Mouse (Mus musculus) limb, embryonic 15.5 days (tissue): ENCODE data around the gene Pard3b. TPM values are rescaled to one million over a fixed set of nuclear protein-coding genes. Genes with fewer than 3 reads are reported as not detected.

ENCODE experiments used
- ATAC-seq: fragments of 200-750 bp; cut with Nextera tagmentation; 2 replicates; pipeline ENCODE4 v1.8.0; 2017; ENCODE audit warnings: low read depth, moderate TSS enrichment; ENCODE audit not compliant: insufficient number of reproducible peaks, low FRiP score, low TSS enrichment
- H3K27ac ChIP-seq: fragments of 300-500 bp; sonication (generic); 2 replicates; pipeline ENCODE4 v1.5.1; 2015; ENCODE audit warnings: moderate library complexity, mild to moderate bottlenecking, inconsistent platforms
- H3K27me3 ChIP-seq: fragments of 300-500 bp; sonication (generic); 2 replicates; pipeline ENCODE4 v1.6.1; 2015; ENCODE audit warnings: inconsistent platforms
- H3K36me3 ChIP-seq: fragments of 300-500 bp; sonication (generic); 2 replicates; pipeline ENCODE4 v1.6.1; 2015; ENCODE audit warnings: inconsistent platforms
- H3K4me1 ChIP-seq: fragments of 300-500 bp; sonication (generic); 2 replicates; pipeline ENCODE4 v1.6.1; 2015; ENCODE audit warnings: inconsistent platforms
- H3K4me2 ChIP-seq: fragments of 300-500 bp; sonication (generic); 2 replicates; pipeline ENCODE4 v1.6.1; 2015; ENCODE audit warnings: mild to moderate bottlenecking, inconsistent platforms
- H3K4me3 ChIP-seq: fragments of 300-500 bp; sonication (generic); 2 replicates; pipeline ENCODE4 v1.5.1; 2015; ENCODE audit warnings: mild to moderate bottlenecking, inconsistent platforms
- H3K9ac ChIP-seq: fragments of 300-500 bp; sonication (generic); 2 replicates; pipeline ENCODE4 v1.6.1; 2015; ENCODE audit warnings: inconsistent platforms
- H3K9me3 ChIP-seq: fragments of 300-500 bp; sonication (generic); 2 replicates; pipeline ENCODE4 v1.6.1; 2016; ENCODE audit warnings: inconsistent platforms
- WGBS: fragments of 180-500 bp; shearing (Covaris S2); methylation state at CpG from one replicate; pipeline ENCODE4 v1.1.7; 2015; 5-methylcytosine and 5-hydroxymethylcytosine counted together
- polyA plus RNA-seq: library from polyadenylated mRNA; unstranded; fragments of >200 nt; fragmentation: Nextera tagmentation; extraction: Ambion mirVana; gene quantifications from 2 replicates; pipeline ENCODE4 v1.2.1, GENCODE M21; 2015

Gene Pard3b
- polyA plus RNA-seq, 1 experiment from 2014 or later, result 17.6 TPM

GRCm38 (mm10) chr1:62532426-62533126, 894.0 kb downstream of the Pard3b start:
- H3K4me1 ChIP-seq, result no peaks in the 10 kb centered on the region
- H3K9ac ChIP-seq, result no peak overlapping the region
- H3K36me3 ChIP-seq, result no peaks in the 10 kb centered on the region
- WGBS, result 71% methylated on average over 10 of the region's 10 CpGs
- no peaks in the 10 kb centered on the region for H3K27me3 ChIP-seq
- no peak for ATAC-seq
- H3K27ac ChIP-seq, result no peak overlapping the region
- H3K9me3 ChIP-seq, result no peaks in the 10 kb centered on the region
- no peak overlapping the region for H3K4me3 ChIP-seq
- no peak overlapping the region for H3K4me2 ChIP-seq

DNA sequence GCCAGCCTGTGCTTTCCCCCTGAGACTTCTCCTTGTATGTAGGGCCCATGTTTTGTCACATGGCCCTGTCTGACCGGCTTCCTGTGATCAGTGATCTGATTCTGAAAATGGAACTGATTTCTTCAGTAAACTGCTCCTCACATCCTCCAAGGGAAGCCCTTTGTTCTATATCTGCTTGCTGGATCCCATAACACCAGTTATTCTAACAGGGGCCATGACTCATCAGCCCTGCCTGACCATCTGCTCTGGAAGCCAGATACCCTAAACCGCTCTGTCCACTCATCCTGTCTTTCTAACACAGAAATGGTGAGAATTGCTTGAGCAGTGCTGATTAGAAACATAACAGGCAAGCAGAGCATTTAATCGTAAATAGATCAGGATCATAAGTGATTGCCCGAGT, 910.3 kb downstream of the Pard3b start:
- no peak overlapping the region for H3K4me2 ChIP-seq
- no peaks in the 10 kb centered on the region for H3K36me3 ChIP-seq
- no peak overlapping the region for H3K27ac ChIP-seq
- ATAC-seq, result no peak
- H3K4me1 ChIP-seq, result peaks cover 11% of the 10 kb centered on the region; the same call in 1 of the 2 replicates
- H3K9ac ChIP-seq, result no peak overlapping the region
- no peaks in the 10 kb centered on the region for H3K9me3 ChIP-seq
- H3K4me3 ChIP-seq, result no peak overlapping the region
- 84% methylated on average over 4 of the region's 4 CpGs for WGBS
- no peaks in the 10 kb centered on the region for H3K27me3 ChIP-seq

- 0 out of 2 replicates have a peak, but pooled peaks have one; percentile 55 for ATAC-seq
- 21% methylated on average over 2 of the region's 2 CpGs for WGBS
These were observed 911.9 kb downstream of the Pard3b start for GRCm38 (mm10) chr1:62550546-62550945.

DNA sequence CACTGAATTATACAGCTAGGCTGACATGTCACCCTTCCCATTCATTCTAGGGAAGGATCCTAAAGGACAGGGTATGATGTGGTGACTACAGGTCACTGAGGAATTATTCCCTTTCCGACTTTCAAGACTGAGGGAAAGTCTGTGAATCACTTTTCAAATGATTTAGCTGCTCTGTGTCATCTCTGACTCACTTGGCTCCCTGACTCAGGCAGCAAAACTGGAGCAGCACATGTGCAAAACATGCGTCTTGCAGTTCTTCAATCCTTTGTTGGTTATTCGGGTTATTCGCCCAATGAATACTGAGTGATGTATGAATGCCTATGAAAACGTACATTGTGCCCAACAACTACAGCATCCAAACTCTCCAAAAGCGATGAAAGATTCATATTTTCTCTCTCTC, 912.9 kb downstream of the Pard3b start:
- Histone ChIP-seq H3K27me3 (no peaks in the 10 kb centered on the region), H3K36me3 (no peaks in the 10 kb centered on the region), H3K9ac (no peak overlapping the region), H3K9me3 (no peaks in the 10 kb centered on the region), H3K4me1 (peaks cover 11% of the 10 kb centered on the region; the same call in 1 of the 2 replicates), H3K4me3 (no peak overlapping the region), H3K4me2 (no peak overlapping the region), H3K27ac (peak overlapping the region; percentile 66)
- WGBS, result 60% methylated on average over 6 of the region's 6 CpGs
- ATAC-seq, result no peak

More at GRCm38 (mm10) chr1:62550546-62550945, 911.9 kb downstream of the Pard3b start:
- Histone ChIP-seq H3K4me1 (peaks cover 11% of the 10 kb centered on the region; the same call in 1 of the 2 replicates), H3K27me3 (no peaks in the 10 kb centered on the region), H3K27ac (peak overlapping the region; percentile 19; the same call in 1 of the 2 replicates), H3K9ac (no peak overlapping the region), H3K9me3 (no peaks in the 10 kb centered on the region), H3K4me2 (no peak overlapping the region), H3K4me3 (no peak overlapping the region), H3K36me3 (no peaks in the 10 kb centered on the region)

GRCm38 (mm10) chr1:62555838-62556237, 917.2 kb downstream of the Pard3b start:
- Histone ChIP-seq H3K9ac (no peak overlapping the region), H3K36me3 (no peaks in the 10 kb centered on the region), H3K9me3 (no peaks in the 10 kb centered on the region), H3K4me1 (peaks cover 7% of the 10 kb centered on the region; the same call in 1 of the 2 replicates), H3K27ac (no peak overlapping the region), H3K4me2 (no peak overlapping the region), H3K27me3 (no peaks in the 10 kb centered on the region), H3K4me3 (no peak overlapping the region)
- WGBS, result 35% methylated on average over 1 of the region's 1 CpGs
- no peak for ATAC-seq

DNA sequence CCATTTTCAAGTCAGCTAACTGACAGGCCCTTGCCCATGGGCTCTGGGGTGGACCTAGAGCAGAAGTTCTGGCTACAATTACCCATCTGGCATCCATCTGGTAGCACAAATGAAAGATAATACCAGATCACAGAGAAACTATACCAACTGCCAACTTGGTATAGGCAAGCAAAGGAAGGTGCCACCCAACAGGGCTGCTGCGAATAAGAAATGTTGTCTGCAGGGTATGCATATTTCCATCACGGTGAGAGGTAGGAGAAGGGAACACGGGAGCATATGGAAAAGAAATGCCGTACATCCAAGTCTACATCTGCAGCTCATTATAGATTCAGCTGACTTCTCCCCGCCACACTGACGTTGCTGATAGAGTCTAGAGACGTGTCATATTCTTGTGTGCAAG, 924.4 kb downstream of the Pard3b start:
- H3K9me3 ChIP-seq, result no peaks in the 10 kb centered on the region
- no peaks in the 10 kb centered on the region for H3K27me3 ChIP-seq
- 31% methylated on average over 7 of the region's 7 CpGs for WGBS
- H3K4me3 ChIP-seq, result no peak overlapping the region
- H3K27ac ChIP-seq, result no peak overlapping the region
- H3K4me2 ChIP-seq, result no peak overlapping the region
- no peak for ATAC-seq
- peaks cover 5% of the 10 kb centered on the region; the same call in 1 of the 2 replicates for H3K4me1 ChIP-seq
- H3K36me3 ChIP-seq, result no peaks in the 10 kb centered on the region
- no peak overlapping the region for H3K9ac ChIP-seq

DNA sequence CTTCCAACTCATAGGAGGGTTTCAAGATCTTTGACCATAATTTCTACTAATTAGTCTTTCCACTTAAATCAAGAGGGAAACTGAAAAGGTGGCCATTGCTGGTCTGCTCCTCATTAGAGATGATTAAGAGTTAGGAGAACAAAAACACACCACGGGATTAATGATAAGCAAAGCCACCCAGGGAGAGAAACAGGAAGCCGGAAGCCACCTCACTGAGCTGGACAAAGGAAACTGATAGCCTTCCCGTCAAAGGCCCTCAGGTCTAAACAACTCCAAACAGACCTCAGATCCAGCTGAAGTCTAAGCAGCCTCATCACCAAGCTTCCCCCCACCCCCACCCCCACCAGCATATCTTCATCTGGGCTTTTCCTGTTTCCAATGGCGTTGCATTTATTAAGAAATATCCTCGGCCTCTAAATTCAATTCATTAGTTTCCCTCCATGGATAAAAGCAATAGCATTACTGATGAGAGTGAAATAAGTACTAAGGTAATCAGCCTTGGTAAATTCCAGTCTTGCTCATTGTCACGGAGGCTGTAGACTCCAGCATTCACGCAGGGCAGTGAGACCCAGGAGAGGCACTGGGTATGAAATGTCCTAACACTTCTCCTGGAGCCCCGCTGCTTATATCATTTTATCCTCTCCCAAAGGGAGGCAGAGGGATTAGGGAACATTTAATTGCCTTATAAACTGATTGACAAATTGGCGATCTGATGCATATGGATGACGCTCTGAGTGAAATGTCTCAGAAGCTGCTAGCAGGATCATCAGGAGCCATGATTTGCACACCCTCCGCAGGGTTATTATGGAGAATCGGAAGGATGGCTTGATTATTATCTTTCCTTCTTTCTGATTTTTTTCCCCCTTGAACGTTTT, 925.9 kb downstream of the Pard3b start:
- H3K9ac ChIP-seq, result no peak overlapping the region
- H3K9me3 ChIP-seq, result no peaks in the 10 kb centered on the region
- peaks cover 5% of the 10 kb centered on the region; the same call in 1 of the 2 replicates for H3K4me1 ChIP-seq
- no peak for ATAC-seq
- no peak overlapping the region for H3K4me3 ChIP-seq
- no peaks in the 10 kb centered on the region for H3K27me3 ChIP-seq
- 46% methylated on average over 13 of the region's 13 CpGs for WGBS
- no peak overlapping the region for H3K27ac ChIP-seq
- H3K36me3 ChIP-seq, result no peaks in the 10 kb centered on the region
- H3K4me2 ChIP-seq, result no peak overlapping the region

DNA sequence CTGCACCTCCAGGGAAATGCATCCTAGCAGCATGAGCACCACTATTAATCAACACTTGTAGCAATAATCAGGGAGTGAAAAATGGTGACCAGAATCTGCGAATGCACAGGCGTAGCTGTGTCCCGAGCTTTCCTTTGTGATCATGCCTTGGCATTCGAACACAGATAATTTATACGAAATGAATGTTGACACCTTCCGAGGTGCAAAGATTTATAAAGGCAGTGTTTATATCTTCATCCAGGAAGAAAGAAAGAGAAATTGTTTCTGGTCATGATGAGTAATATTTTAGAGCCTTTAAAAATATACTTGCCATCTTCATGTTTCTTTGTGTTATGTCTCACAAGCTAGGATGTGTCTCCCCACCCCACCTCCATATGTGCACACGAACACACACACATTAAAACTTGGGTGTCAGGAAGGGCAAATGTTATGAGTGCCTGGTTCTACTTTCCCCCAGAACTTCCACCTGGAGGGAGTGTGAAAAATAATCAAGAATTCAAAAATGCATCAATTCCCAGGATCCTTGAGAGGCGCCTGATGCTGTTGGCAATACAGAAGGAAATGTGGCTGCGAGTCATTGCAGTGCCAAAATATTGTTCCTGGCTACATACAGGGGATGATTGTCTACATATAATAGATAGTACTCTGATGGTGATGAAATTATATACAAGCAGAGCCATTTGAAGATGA, 926.6 kb downstream of the Pard3b start:
- H3K36me3 ChIP-seq, result no peaks in the 10 kb centered on the region
- H3K27ac ChIP-seq, result no peak overlapping the region
- peaks cover 5% of the 10 kb centered on the region; the same call in 1 of the 2 replicates for H3K4me1 ChIP-seq
- ATAC-seq, result no peak
- H3K9ac ChIP-seq, result no peak overlapping the region
- H3K9me3 ChIP-seq, result no peaks in the 10 kb centered on the region
- H3K4me2 ChIP-seq, result no peak overlapping the region
- H3K4me3 ChIP-seq, result no peak overlapping the region
- WGBS, result 74% methylated on average over 9 of the region's 9 CpGs
- no peaks in the 10 kb centered on the region for H3K27me3 ChIP-seq

DNA sequence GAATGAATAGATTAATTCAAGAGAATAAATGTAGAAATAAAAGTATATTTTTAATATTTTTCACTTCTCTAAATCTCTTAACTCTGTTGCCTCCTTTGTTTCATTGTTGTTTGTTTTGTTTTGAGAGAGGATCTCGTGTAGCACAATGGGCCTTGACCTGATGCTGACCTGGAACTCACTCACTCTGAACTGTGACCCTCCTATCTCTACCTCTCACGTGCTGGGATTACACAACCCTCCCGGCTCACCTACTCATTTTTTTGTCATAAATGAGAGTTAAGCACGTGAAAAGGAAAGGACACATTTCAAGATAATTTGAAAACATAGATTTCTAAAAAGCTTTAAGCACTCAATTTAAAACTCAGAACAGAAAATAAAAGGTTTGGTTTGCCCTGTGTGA, 928.0 kb downstream of the Pard3b start:
- Histone ChIP-seq H3K4me1 (peaks cover 5% of the 10 kb centered on the region; the same call in 1 of the 2 replicates), H3K27ac (no peak overlapping the region), H3K9ac (no peak overlapping the region), H3K27me3 (no peaks in the 10 kb centered on the region), H3K9me3 (no peaks in the 10 kb centered on the region), H3K4me3 (no peak overlapping the region), H3K36me3 (no peaks in the 10 kb centered on the region), H3K4me2 (no peak overlapping the region)
- no peak for ATAC-seq
- 42% methylated on average over 4 of the region's 4 CpGs for WGBS

DNA sequence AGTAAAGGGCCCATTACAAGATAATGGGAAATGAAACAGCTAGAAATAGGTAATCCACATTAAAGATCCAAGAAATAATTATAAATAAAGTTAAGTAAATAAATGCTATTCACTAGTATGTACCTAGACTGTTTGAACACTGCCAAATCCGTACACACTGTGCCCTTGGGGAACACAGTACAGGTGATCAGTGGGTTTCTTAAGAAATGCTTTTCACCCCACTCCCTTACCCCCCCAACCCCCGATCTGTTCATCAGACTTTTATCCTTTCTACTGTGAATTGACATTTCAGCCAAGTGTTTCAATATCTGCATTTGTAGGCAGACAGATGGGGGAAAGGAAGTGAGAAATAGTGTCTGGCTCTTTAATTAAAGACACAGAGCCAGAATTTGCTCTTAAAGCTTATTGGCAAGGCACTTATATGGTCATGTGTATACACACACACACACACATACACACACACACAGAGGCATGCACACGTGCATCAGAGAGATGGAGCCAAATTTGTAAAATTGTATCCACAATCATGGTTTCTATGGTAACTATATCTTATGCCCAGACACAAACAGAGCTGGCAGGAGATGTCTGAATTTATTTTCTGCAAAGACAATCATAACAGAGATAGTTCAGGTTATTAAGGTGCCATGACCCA, 938.4 kb downstream of the Pard3b start:
- ATAC-seq, result no peak

DNA sequence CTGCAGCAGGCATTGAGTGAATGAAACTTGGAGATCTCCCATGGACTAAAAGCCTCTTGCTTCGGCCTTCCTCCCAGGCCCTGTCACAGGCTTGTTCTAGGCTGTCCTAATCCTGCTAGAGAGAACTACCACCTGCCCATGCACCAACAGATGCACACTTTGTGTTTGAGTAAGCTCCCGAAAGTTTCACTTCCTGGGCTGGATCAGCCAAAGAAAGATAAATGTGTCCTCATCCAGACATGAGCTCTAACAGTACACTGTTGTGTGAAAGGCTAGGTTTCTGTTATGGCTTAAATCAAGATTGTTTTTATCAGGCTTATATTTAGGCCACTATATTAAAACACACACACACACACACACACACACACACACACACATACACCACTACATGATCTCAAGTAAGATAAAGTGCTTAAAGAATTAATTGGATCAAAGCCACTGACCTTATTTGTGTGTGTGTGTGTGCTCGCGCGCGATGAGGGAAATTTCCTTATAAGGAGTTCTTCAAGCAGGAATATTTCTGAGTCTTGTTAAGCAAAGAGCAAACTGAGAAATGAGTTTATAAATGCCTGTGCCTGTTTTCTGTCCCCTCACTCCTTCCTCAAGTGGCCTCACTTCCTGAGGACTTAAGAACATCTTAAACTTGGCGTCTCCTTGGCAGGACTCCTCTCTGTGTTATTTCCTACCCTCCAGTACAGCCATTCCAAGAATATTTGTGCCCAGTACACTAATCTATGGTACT, 940.6 kb downstream of the Pard3b start:
- no peak overlapping the region for H3K27ac ChIP-seq
- no peaks in the 10 kb centered on the region for H3K4me1 ChIP-seq
- H3K4me3 ChIP-seq, result no peak overlapping the region
- H3K27me3 ChIP-seq, result no peaks in the 10 kb centered on the region
- H3K9ac ChIP-seq, result no peak overlapping the region
- H3K36me3 ChIP-seq, result no peaks in the 10 kb centered on the region
- no peaks in the 10 kb centered on the region for H3K9me3 ChIP-seq
- H3K4me2 ChIP-seq, result no peak overlapping the region
- ATAC-seq, result no peak
- 67% methylated on average over 7 of the region's 7 CpGs for WGBS

More for the DNA sequence above, 938.4 kb downstream of the Pard3b start:
- H3K4me2 ChIP-seq, result no peak overlapping the region
- no peak overlapping the region for H3K9ac ChIP-seq
- no peaks in the 10 kb centered on the region for H3K36me3 ChIP-seq
- 66% methylated on average over 3 of the region's 3 CpGs for WGBS
- no peak overlapping the region for H3K27ac ChIP-seq
- no peaks in the 10 kb centered on the region for H3K27me3 ChIP-seq
- no peaks in the 10 kb centered on the region for H3K4me1 ChIP-seq
- no peaks in the 10 kb centered on the region for H3K9me3 ChIP-seq
- no peak overlapping the region for H3K4me3 ChIP-seq
